Mouse (Mus musculus) limb, embryonic 11.5 days (tissue): Measurements from ENCODE around the gene Tbcd. TPM values are rescaled to one million over a fixed set of nuclear protein-coding genes. Genes with fewer than 3 reads are reported as not detected.

Experiments used
- ATAC-seq: fragments of 200-750 bp; cut with Nextera tagmentation; 2 replicates; pipeline ENCODE4 v1.8.0; 2017; ENCODE audit warnings: low read depth; ENCODE audit not compliant: insufficient number of reproducible peaks, low FRiP score, low TSS enrichment
- DNase-seq: peaks from one replicate; pipeline ENCODE4 v3.0.0-alpha.2; 2015; ENCODE audit warnings: low spot score
- H3K27ac ChIP-seq: fragments of 300-500 bp; sonication (generic); replicated peaks from 2 replicates; pipeline ENCODE4 v1.5.1; 2014; ENCODE audit warnings: low read depth, mild to moderate bottlenecking, low read length
- H3K27me3 ChIP-seq: fragments of 300-500 bp; sonication (generic); 2 replicates; pipeline ENCODE4 v1.6.1; 2014; ENCODE audit warnings: mild to moderate bottlenecking, low read length, mixed read lengths; ENCODE audit not compliant: control insufficient read depth, insufficient read depth
- H3K36me3 ChIP-seq: fragments of 300-500 bp; sonication (generic); 2 replicates; pipeline ENCODE4 v1.6.1; 2014; ENCODE audit warnings: mild to moderate bottlenecking, low read length, moderate library complexity, mixed read lengths; ENCODE audit not compliant: control insufficient read depth, insufficient read depth
- H3K4me1 ChIP-seq: fragments of 300-500 bp; sonication (generic); 2 replicates; pipeline ENCODE4 v1.6.1; 2014; ENCODE audit warnings: low read length, mixed read lengths; ENCODE audit not compliant: control insufficient read depth, insufficient read depth
- H3K4me2 ChIP-seq: fragments of 300-500 bp; sonication (generic); 2 replicates; pipeline ENCODE4 v1.6.1; 2014; ENCODE audit warnings: low read depth, mild to moderate bottlenecking, moderate library complexity; ENCODE audit not compliant: severe bottlenecking
- H3K4me3 ChIP-seq: fragments of 300-500 bp; sonication (generic); 2 replicates; pipeline ENCODE4 v1.5.1; 2014; ENCODE audit warnings: low read depth, low read length
- H3K9ac ChIP-seq: fragments of 300-500 bp; sonication (generic); 2 replicates; pipeline ENCODE4 v1.6.1; 2014; ENCODE audit warnings: mild to moderate bottlenecking, low read length
- H3K9me3 ChIP-seq: fragments of 300-500 bp; sonication (generic); 2 replicates; pipeline ENCODE4 v1.6.1; 2016; ENCODE audit warnings: low read length; ENCODE audit not compliant: control insufficient read depth
- WGBS: fragments of 180-500 bp; shearing (Covaris S2); extraction: QIAGEN DNeasy Blood & Tissue Kit; methylation state at CpG from one replicate; pipeline ENCODE4 v1.1.7; 2014; 5-methylcytosine and 5-hydroxymethylcytosine counted together
- polyA plus RNA-seq: library from polyadenylated mRNA; unstranded; fragments of >200 nt; fragmentation: Nextera tagmentation; extraction: Ambion mirVana; gene quantifications from 2 replicates; pipeline ENCODE4 v1.2.1, GENCODE M21; 2014

The Tbcd gene
- polyA plus RNA-seq, 1 experiment from 2014 or later, result 35.4 TPM

- Histone ChIP-seq H3K36me3 (peaks cover 9% of the 10 kb centered on the region; the same call in 1 of the 2 replicates), H3K4me3 (no peak overlapping the region), H3K4me2 (no peak overlapping the region), H3K9ac (no peak overlapping the region), H3K27me3 (no peaks in the 10 kb centered on the region), H3K4me1 (no peaks in the 10 kb centered on the region), H3K27ac (no peak overlapping the region), H3K9me3 (no peaks in the 10 kb centered on the region)
- ATAC-seq (no peak), DNase-seq (no peak)
- 78% methylated on average over 3 of the region's 3 CpGs for WGBS
Measured at GRCm38 (mm10) chr11:121615961-121616485, 164.3 kb downstream of the Tbcd start.

- no peaks in the 10 kb centered on the region for H3K27me3 ChIP-seq
- H3K4me2 ChIP-seq, result no peak overlapping the region
- H3K4me1 ChIP-seq, result no peaks in the 10 kb centered on the region
- H3K9me3 ChIP-seq, result no peaks in the 10 kb centered on the region
- H3K9ac ChIP-seq, result no peak overlapping the region
- H3K27ac ChIP-seq, result no peak overlapping the region
- H3K36me3 ChIP-seq, result peaks cover 9% of the 10 kb centered on the region; the same call in 1 of the 2 replicates
- H3K4me3 ChIP-seq, result no peak overlapping the region
- ATAC-seq (no peak), DNase-seq (no peak)
Measured at GRCm38 (mm10) chr11:121616501-121616900, 164.8 kb downstream of the Tbcd start.

GRCm38 (mm10) chr11:121617371-121617770, 165.6 kb downstream of the Tbcd start:
- WGBS, result 90% methylated on average over 1 of the region's 1 CpGs
- no peak overlapping the region for H3K9ac ChIP-seq
- ATAC-seq, result no peak
- H3K4me3 ChIP-seq, result no peak overlapping the region
- H3K4me1 ChIP-seq, result no peaks in the 10 kb centered on the region
- H3K9me3 ChIP-seq, result no peaks in the 10 kb centered on the region
- no peaks in the 10 kb centered on the region for H3K27me3 ChIP-seq
- peaks cover 9% of the 10 kb centered on the region; the same call in 1 of the 2 replicates for H3K36me3 ChIP-seq
- no peak overlapping the region for H3K4me2 ChIP-seq
- DNase-seq, result no peak
- H3K27ac ChIP-seq, result no peak overlapping the region

- ATAC-seq, result no peak
- H3K27me3 ChIP-seq, result no peaks in the 10 kb centered on the region
- no peak overlapping the region for H3K9ac ChIP-seq
- no peaks in the 10 kb centered on the region for H3K4me1 ChIP-seq
- H3K4me3 ChIP-seq, result no peak overlapping the region
- H3K27ac ChIP-seq, result no peak overlapping the region
- H3K9me3 ChIP-seq, result no peaks in the 10 kb centered on the region
- no peak for DNase-seq
- H3K36me3 ChIP-seq, result no peaks in the 10 kb centered on the region; the same call in 1 of the 2 replicates
- 94% methylated on average over 4 of the region's 4 CpGs for WGBS
- H3K4me2 ChIP-seq, result no peak overlapping the region
Measured at GRCm38 (mm10) chr11:121625007-121625406, 173.3 kb downstream of the Tbcd start.

GRCm38 (mm10) chr11:121627521-121627920, 175.8 kb downstream of the Tbcd start:
- no peaks in the 10 kb centered on the region for H3K27me3 ChIP-seq
- no peaks in the 10 kb centered on the region for H3K9me3 ChIP-seq
- no peak overlapping the region for H3K4me3 ChIP-seq
- ATAC-seq (no peak), DNase-seq (no peak)
- no peaks in the 10 kb centered on the region for H3K4me1 ChIP-seq
- H3K27ac ChIP-seq, result no peak overlapping the region
- no peaks in the 10 kb centered on the region for H3K36me3 ChIP-seq
- WGBS, result 89% methylated on average over 5 of the region's 5 CpGs
- H3K9ac ChIP-seq, result no peak overlapping the region
- H3K4me2 ChIP-seq, result no peak overlapping the region

GRCm38 (mm10) chr11:121629529-121629928, 177.8 kb downstream of the Tbcd start:
- 95% methylated on average over 6 of the region's 6 CpGs for WGBS
- DNase-seq (no peak), ATAC-seq (no peak)
- Histone ChIP-seq H3K27me3 (no peaks in the 10 kb centered on the region), H3K27ac (no peak overlapping the region), H3K9me3 (no peaks in the 10 kb centered on the region), H3K4me2 (no peak overlapping the region), H3K4me1 (no peaks in the 10 kb centered on the region), H3K4me3 (no peak overlapping the region), H3K36me3 (no peaks in the 10 kb centered on the region), H3K9ac (no peak overlapping the region)

- ATAC-seq, result no peak
Measured at GRCm38 (mm10) chr11:121630406-121630805, 178.7 kb downstream of the Tbcd start.

GRCm38 (mm10) chr11:121631410-121631809, 179.7 kb downstream of the Tbcd start:
- no peak overlapping the region for H3K4me2 ChIP-seq
- H3K4me1 ChIP-seq, result no peaks in the 10 kb centered on the region
- H3K9ac ChIP-seq, result no peak overlapping the region
- DNase-seq (no peak), ATAC-seq (no peak)
- H3K4me3 ChIP-seq, result no peak overlapping the region
- no peaks in the 10 kb centered on the region for H3K36me3 ChIP-seq
- no peaks in the 10 kb centered on the region for H3K27me3 ChIP-seq
- no peaks in the 10 kb centered on the region for H3K9me3 ChIP-seq
- 92% methylated on average over 7 of the region's 7 CpGs for WGBS
- no peak overlapping the region for H3K27ac ChIP-seq

More at GRCm38 (mm10) chr11:121630406-121630805, 178.7 kb downstream of the Tbcd start:
- Histone ChIP-seq H3K4me2 (no peak overlapping the region), H3K4me1 (no peaks in the 10 kb centered on the region), H3K36me3 (no peaks in the 10 kb centered on the region), H3K27me3 (no peaks in the 10 kb centered on the region), H3K9ac (no peak overlapping the region), H3K9me3 (no peaks in the 10 kb centered on the region), H3K27ac (no peak overlapping the region), H3K4me3 (no peak overlapping the region)
- 88% methylated on average over 4 of the region's 4 CpGs for WGBS
- DNase-seq, result no peak

- no peak overlapping the region for H3K4me3 ChIP-seq
- no peak overlapping the region for H3K27ac ChIP-seq
- no peaks in the 10 kb centered on the region for H3K36me3 ChIP-seq
- ATAC-seq, result no peak
- H3K4me1 ChIP-seq, result no peaks in the 10 kb centered on the region
- no peaks in the 10 kb centered on the region for H3K27me3 ChIP-seq
- DNase-seq, result no peak
- no peak overlapping the region for H3K4me2 ChIP-seq
- H3K9me3 ChIP-seq, result no peaks in the 10 kb centered on the region
- H3K9ac ChIP-seq, result no peak overlapping the region
- WGBS, result 95% methylated on average over 10 of the region's 10 CpGs
Measured at GRCm38 (mm10) chr11:121636646-121637045, 184.9 kb downstream of the Tbcd start.
